Mouse (Mus musculus): ENCODE data around the gene Ikbip.

- TF ChIP-seq EP300 (IDR thresholded peaks at IDR 0.05; ENCODE audit: insufficient read depth, low read depth, low read length) (no peak), CTCF (IDR thresholded peaks at IDR 0.05) (no peak)
Observed at GRCm38 (mm10) chr10:91109841-91110240, 27.1 kb downstream of the Ikbip start.

Measured in heart, adult 2 months (tissue).